Mouse (Mus musculus) kidney, postnatal 25 days (tissue): ENCODE results near the gene Taar9.
"Not testable (repeated sequence)": the region's sequence is repeated elsewhere in the genome, so short reads cannot be mapped to it uniquely, and the experiment has no call there.

ENCODE experiments used
- DNase-seq, 2 experiments: peaks; one replicate each; pipeline ENCODE4 v3.0.0; 2021; ENCODE audit warnings: mixed read lengths in 2 of 2

The Taar9 gene

GRCm38 (mm10) chr10:24109434-24109833 lies at the start of gene Taar9:
Gene Taar9 (minus strand): TSS chr10:24109534.
- peak in 1 of 2 experiments; percentile 33 for DNase-seq

- DNase-seq: peak in 1 of 2 experiments; percentile 47
Observed at GRCm38 (mm10) chr10:24158470-24159254, 49.3 kb upstream of the Taar9 start.

- DNase-seq: peak; percentile 75 to 82
Observed at GRCm38 (mm10) chr10:24150086-24150485, 40.8 kb upstream of the Taar9 start.

- peak; percentile 96 to 98 for DNase-seq
Observed at GRCm38 (mm10) chr10:24149135-24149781, 39.9 kb upstream of the Taar9 start, which contains the start of gene Stx7. Gene Stx7 (plus strand): TSS chr10:24149302.

GRCm38 (mm10) chr10:24142735-24143134 lies 33.4 kb upstream of the Taar9 start:
- no peak for DNase-seq

GRCm38 (mm10) chr10:24138623-24139261 lies 29.4 kb upstream of the Taar9 start:
- DNase-seq: peak; percentile 64 to 71

- DNase-seq: no peak
Observed at GRCm38 (mm10) chr10:24134071-24134645, 24.8 kb upstream of the Taar9 start.

GRCm38 (mm10) chr10:24133132-24133531 lies 23.8 kb upstream of the Taar9 start:
- DNase-seq: no peak

- peak; percentile 71 to 87 for DNase-seq
Observed at GRCm38 (mm10) chr10:24132273-24132672, 22.9 kb upstream of the Taar9 start.

GRCm38 (mm10) chr10:24131451-24132262 lies 22.3 kb upstream of the Taar9 start:
- peak; percentile 73 to 77 for DNase-seq

GRCm38 (mm10) chr10:24111116-24111778 lies 1.9 kb upstream of the Taar9 start:
- peak; percentile 47 to 74 for DNase-seq

- no peak for DNase-seq
Observed at GRCm38 (mm10) chr10:24108236-24108635, 1.1 kb downstream of the Taar9 start.

GRCm38 (mm10) chr10:24107747-24108146 lies 1.6 kb downstream of the Taar9 start:
- no peak for DNase-seq

GRCm38 (mm10) chr10:24103299-24103698 lies 6.0 kb downstream of the Taar9 start:
- DNase-seq: not testable (repeated sequence)

GRCm38 (mm10) chr10:24101812-24102211 lies 7.5 kb downstream of the Taar9 start, which contains the start of gene Taar8c:
Gene Taar8c (minus strand): TSS chr10:24101912.
- not testable (repeated sequence) for DNase-seq

GRCm38 (mm10) chr10:24097010-24097409 lies 12.3 kb downstream of the Taar9 start:
- DNase-seq: not testable (repeated sequence)

GRCm38 (mm10) chr10:24092194-24092593 lies 17.1 kb downstream of the Taar9 start, which contains the start of gene Taar8b:
Gene Taar8b (minus strand): TSS chr10:24092294.
- no peak for DNase-seq

- no peak for DNase-seq
Observed at GRCm38 (mm10) chr10:24087168-24087567, 22.2 kb downstream of the Taar9 start.

GRCm38 (mm10) chr10:24086555-24086954 lies 22.8 kb downstream of the Taar9 start:
- DNase-seq: no peak

- DNase-seq: no peak
Observed at GRCm38 (mm10) chr10:24085936-24086335, 23.4 kb downstream of the Taar9 start.

GRCm38 (mm10) chr10:24080166-24080565 lies 29.2 kb downstream of the Taar9 start:
- peak; percentile 35 to 55 for DNase-seq
